Mouse (Mus musculus) hindbrain, embryonic 15.5 days (tissue): ENCODE data around the gene Slc25a25. TPM values are rescaled to one million over a fixed set of nuclear protein-coding genes. Genes with fewer than 3 reads are reported as not detected.
A peak's percentile ranks its signal among the peaks of the same experiment; 100 is the strongest.

Experiments
- ATAC-seq: fragments of 200-750 bp; cut with Nextera tagmentation; 2 replicates; pipeline ENCODE4 v1.8.0; 2017; ENCODE audit warnings: low read depth, moderate number of reproducible peaks, moderate TSS enrichment; ENCODE audit not compliant: low FRiP score
- H3K27ac ChIP-seq: fragments of 300-500 bp; sonication (generic); replicated peaks from 2 replicates; pipeline ENCODE4 v1.5.1; 2015; ENCODE audit warnings: mild to moderate bottlenecking, inconsistent platforms
- H3K27me3 ChIP-seq: fragments of 300-500 bp; sonication (generic); 2 replicates; pipeline ENCODE4 v1.6.1; 2015; ENCODE audit warnings: control low read depth, inconsistent platforms
- H3K36me3 ChIP-seq: fragments of 300-500 bp; sonication (generic); 2 replicates; pipeline ENCODE4 v1.6.1; 2015; ENCODE audit warnings: control low read depth, inconsistent platforms
- H3K4me1 ChIP-seq: fragments of 300-500 bp; sonication (generic); replicated peaks from 2 replicates; pipeline ENCODE4 v1.6.1; 2015; ENCODE audit warnings: control low read depth, inconsistent platforms
- H3K4me2 ChIP-seq: fragments of 300-500 bp; sonication (generic); 2 replicates; pipeline ENCODE4 v1.6.1; 2015; ENCODE audit warnings: moderate library complexity, mild to moderate bottlenecking, inconsistent platforms
- H3K4me3 ChIP-seq: fragments of 300-500 bp; sonication (generic); 2 replicates; pipeline ENCODE4 v1.5.1; 2015; ENCODE audit warnings: mild to moderate bottlenecking, inconsistent platforms
- H3K9ac ChIP-seq: fragments of 300-500 bp; sonication (generic); 2 replicates; pipeline ENCODE4 v1.6.1; 2015; ENCODE audit warnings: inconsistent platforms
- H3K9me3 ChIP-seq: fragments of 300-500 bp; sonication (generic); 2 replicates; pipeline ENCODE4 v1.6.1; 2016; ENCODE audit warnings: control low read depth, inconsistent platforms
- WGBS: fragments of 180-500 bp; shearing (Covaris S2); methylation state at CpG from one replicate; pipeline ENCODE4 v1.1.7; 2015; 5-methylcytosine and 5-hydroxymethylcytosine counted together
- polyA plus RNA-seq: library from polyadenylated mRNA; unstranded; fragments of >200 nt; fragmentation: Nextera tagmentation; extraction: Ambion mirVana; gene quantifications from 2 replicates; pipeline ENCODE4 v1.2.1, GENCODE M21; 2015

Slc25a25 gene
- polyA plus RNA-seq, 1 experiment from 2014 or later: 54.4 TPM

- peak; percentile 80 for ATAC-seq
- H3K27me3 ChIP-seq: no peaks in the 10 kb centered on the region
- WGBS: 3% methylated on average over 14 of the region's 14 CpGs
Measured at GRCm38 (mm10) chr2:32423481-32424331, 27.5 kb downstream of the Slc25a25 start.

DNA sequence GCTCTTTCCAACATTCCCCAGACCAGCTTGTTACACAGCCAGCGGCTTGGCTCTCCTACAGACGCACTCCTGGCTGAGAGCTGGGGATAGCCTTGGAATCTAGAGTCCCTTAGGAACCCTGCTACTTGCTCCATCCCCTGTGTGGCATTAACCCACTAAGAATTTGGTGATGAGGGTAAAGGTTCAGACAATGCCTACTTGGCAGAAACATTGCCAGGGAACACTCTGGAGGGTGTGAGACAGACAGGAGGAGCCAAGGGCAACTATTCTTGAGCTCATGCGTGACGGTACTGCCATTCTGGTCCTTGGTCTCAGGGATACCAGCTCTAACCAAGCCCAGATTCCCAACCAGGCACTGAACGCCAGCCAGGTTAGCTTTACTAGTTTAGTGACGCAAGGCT is 29.4 kb downstream of the Slc25a25 start:
- Histone ChIP-seq H3K4me1 (peaks cover 36% of the 10 kb centered on the region), H3K27ac (no peak overlapping the region), H3K4me3 (no peak overlapping the region), H3K36me3 (peaks cover 44% of the 10 kb centered on the region), H3K27me3 (no peaks in the 10 kb centered on the region), H3K4me2 (no peak overlapping the region), H3K9ac (no peak overlapping the region), H3K9me3 (no peaks in the 10 kb centered on the region)
- ATAC-seq: no peak
- WGBS: 92% methylated on average over 6 of the region's 6 CpGs

More at GRCm38 (mm10) chr2:32423481-32424331, 27.5 kb downstream of the Slc25a25 start:
- H3K4me1 ChIP-seq: peaks cover 53% of the 10 kb centered on the region
- H3K27ac ChIP-seq: peak overlapping the region; percentile 77
- peak overlapping the region; percentile 67 for H3K4me2 ChIP-seq
- peak overlapping the region; percentile 41 for H3K4me3 ChIP-seq
- peaks cover 26% of the 10 kb centered on the region for H3K36me3 ChIP-seq
- H3K9ac ChIP-seq: peak overlapping the region; percentile 40
- H3K9me3 ChIP-seq: no peaks in the 10 kb centered on the region

DNA sequence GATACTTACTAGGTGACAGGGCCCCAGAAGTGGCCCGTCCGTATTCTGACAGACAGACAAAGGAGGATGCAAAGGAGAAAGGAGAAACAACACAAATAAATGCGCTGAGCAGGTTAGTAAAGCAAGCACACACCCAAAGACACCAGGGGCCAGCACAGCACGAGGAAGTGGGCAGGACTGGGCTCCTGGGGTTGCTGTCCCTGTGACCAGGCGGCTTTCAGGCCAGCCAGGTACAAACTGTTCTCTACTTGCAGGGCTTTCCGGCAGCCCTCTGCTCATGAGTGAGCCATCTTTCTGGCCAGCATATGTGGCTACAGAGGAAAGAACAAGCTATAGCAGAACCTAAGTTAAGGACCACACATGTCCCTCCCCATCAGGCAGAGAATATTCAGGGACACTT is 30.6 kb downstream of the Slc25a25 start:
- no peaks in the 10 kb centered on the region for H3K9me3 ChIP-seq
- H3K27me3 ChIP-seq: no peaks in the 10 kb centered on the region
- no peak overlapping the region for H3K4me2 ChIP-seq
- H3K4me3 ChIP-seq: no peak overlapping the region
- no peak overlapping the region for H3K27ac ChIP-seq
- H3K9ac ChIP-seq: no peak overlapping the region
- H3K36me3 ChIP-seq: peaks cover 56% of the 10 kb centered on the region
- WGBS: 77% methylated on average over 6 of the region's 6 CpGs
- ATAC-seq: no peak
- peaks cover 33% of the 10 kb centered on the region for H3K4me1 ChIP-seq

DNA sequence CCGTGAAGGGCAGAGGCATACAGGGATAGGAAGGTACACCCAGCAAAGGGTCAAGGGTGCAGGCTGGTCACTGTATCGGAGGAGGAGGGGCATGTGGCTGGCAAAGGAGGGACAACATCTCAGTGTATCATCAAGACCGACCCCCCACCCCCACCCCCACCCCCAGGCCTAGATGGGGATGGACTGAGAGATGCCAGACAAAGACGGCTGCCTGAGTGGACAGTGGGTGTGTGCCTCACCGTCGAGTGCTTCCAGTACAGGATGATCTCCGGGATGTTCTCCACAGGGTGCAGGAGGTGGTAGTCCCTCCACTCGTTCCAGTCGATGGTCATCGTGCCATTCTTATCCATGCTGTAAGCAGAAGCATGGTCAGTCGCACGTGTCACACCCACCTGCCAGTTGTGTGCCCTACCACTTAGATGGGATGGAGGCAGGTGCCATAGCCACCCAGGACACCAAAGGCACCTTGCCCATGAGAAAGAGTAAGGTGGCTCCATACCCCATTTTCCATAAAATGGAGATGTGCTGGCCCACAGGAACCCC is 31.1 kb downstream of the Slc25a25 start:
- peaks cover 61% of the 10 kb centered on the region for H3K36me3 ChIP-seq
- no peak overlapping the region for H3K9ac ChIP-seq
- H3K4me1 ChIP-seq: peaks cover 31% of the 10 kb centered on the region
- H3K27ac ChIP-seq: no peak overlapping the region
- 89% methylated on average over 12 of the region's 12 CpGs for WGBS
- ATAC-seq: no peak
- H3K27me3 ChIP-seq: no peaks in the 10 kb centered on the region
- no peaks in the 10 kb centered on the region for H3K9me3 ChIP-seq
- no peak overlapping the region for H3K4me2 ChIP-seq
- H3K4me3 ChIP-seq: no peak overlapping the region

GRCm38 (mm10) chr2:32419359-32419758 is 31.9 kb downstream of the Slc25a25 start:
- WGBS: 89% methylated on average over 3 of the region's 3 CpGs
- no peak for ATAC-seq

DNA sequence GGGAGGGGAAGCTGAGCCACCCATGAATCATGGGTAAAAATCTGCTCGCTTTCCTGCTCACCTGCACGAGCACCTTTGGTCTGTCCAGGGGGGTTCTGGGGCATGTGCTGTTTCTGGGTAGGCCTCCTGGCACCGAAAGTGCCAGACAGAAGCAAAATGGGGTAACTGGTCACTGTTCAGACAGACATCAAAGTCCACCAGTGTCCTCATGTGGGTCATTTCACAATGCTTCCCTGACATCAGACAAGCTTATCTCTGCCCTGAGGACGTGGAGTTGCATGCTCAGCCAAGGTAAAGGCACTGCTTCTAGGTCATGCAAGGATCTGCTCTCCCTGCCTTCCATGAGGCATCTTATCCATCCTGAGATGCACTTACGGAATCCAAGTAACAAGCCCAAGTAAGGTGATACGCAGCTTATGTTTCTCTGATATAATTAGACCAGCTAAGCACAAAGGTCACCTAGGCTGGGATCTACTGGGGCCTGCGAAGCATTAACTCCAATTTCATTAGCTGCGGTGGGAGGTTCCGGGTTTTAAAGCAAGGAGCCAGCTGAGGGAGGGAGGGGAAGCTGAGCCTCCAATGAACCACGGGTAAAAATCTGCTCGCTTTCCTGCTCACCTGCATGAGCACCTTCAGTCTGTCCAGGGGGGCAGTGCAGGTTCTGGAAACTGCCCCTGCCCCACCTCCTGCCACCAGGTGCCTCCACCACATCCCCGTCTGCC is 32.7 kb downstream of the Slc25a25 start:
- ATAC-seq: no peak
- no peaks in the 10 kb centered on the region for H3K27me3 ChIP-seq
- no peak overlapping the region for H3K9ac ChIP-seq
- H3K27ac ChIP-seq: no peak overlapping the region
- no peak overlapping the region for H3K4me3 ChIP-seq
- H3K4me2 ChIP-seq: no peak overlapping the region
- H3K9me3 ChIP-seq: no peaks in the 10 kb centered on the region
- peaks cover 62% of the 10 kb centered on the region for H3K36me3 ChIP-seq
- peaks cover 16% of the 10 kb centered on the region for H3K4me1 ChIP-seq
- 93% methylated on average over 12 of the region's 12 CpGs for WGBS

More at GRCm38 (mm10) chr2:32419359-32419758, 31.9 kb downstream of the Slc25a25 start:
- Histone ChIP-seq H3K4me3 (no peak overlapping the region), H3K27ac (no peak overlapping the region), H3K9me3 (no peaks in the 10 kb centered on the region), H3K4me2 (no peak overlapping the region), H3K4me1 (peaks cover 24% of the 10 kb centered on the region), H3K36me3 (peaks cover 62% of the 10 kb centered on the region), H3K27me3 (no peaks in the 10 kb centered on the region), H3K9ac (no peak overlapping the region)

DNA sequence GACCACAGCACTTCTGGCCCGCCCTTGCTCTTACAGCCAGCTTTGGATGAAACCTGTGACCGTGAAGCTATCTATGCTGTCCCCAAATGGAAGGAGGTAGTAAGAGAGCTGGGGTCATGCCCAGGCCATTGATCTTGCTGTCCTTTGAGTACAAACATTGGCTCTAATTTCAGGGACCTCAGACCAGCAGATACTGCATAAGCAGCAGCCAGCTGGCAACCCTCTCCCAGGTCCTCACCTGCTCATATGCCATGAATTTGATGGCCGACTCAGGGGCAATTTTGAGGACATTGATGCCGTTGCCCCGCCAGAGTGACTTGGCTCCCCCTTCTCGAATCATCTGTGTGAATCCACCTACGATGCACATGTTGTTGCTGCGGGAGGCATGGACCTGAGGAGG is 33.8 kb downstream of the Slc25a25 start:
- Histone ChIP-seq H3K9ac (no peak overlapping the region), H3K27me3 (no peaks in the 10 kb centered on the region), H3K27ac (no peak overlapping the region), H3K4me3 (no peak overlapping the region), H3K36me3 (peaks cover 62% of the 10 kb centered on the region), H3K4me1 (peaks cover 5% of the 10 kb centered on the region), H3K9me3 (no peaks in the 10 kb centered on the region), H3K4me2 (no peak overlapping the region)
- no peak for ATAC-seq
- 94% methylated on average over 8 of the region's 8 CpGs for WGBS

- Histone ChIP-seq H3K4me1 (no peaks in the 10 kb centered on the region; the same call in 1 of the 2 replicates), H3K36me3 (peaks cover 62% of the 10 kb centered on the region), H3K27me3 (no peaks in the 10 kb centered on the region), H3K27ac (no peak overlapping the region), H3K9me3 (no peaks in the 10 kb centered on the region), H3K4me3 (no peak overlapping the region), H3K4me2 (no peak overlapping the region), H3K9ac (no peak overlapping the region)
- WGBS: 91% methylated on average over 2 of the region's 2 CpGs
- no peak for ATAC-seq
Measured at GRCm38 (mm10) chr2:32416556-32416955, 34.7 kb downstream of the Slc25a25 start.

GRCm38 (mm10) chr2:32415801-32416200 is 35.4 kb downstream of the Slc25a25 start:
- no peaks in the 10 kb centered on the region for H3K27me3 ChIP-seq
- 92% methylated on average over 12 of the region's 12 CpGs for WGBS
- H3K36me3 ChIP-seq: peaks cover 58% of the 10 kb centered on the region
- no peak overlapping the region for H3K27ac ChIP-seq
- no peaks in the 10 kb centered on the region for H3K9me3 ChIP-seq
- no peak overlapping the region for H3K4me3 ChIP-seq
- H3K9ac ChIP-seq: no peak overlapping the region
- ATAC-seq: no peak
- no peak overlapping the region for H3K4me2 ChIP-seq
- no peaks in the 10 kb centered on the region for H3K4me1 ChIP-seq

GRCm38 (mm10) chr2:32413936-32414335 is 37.3 kb downstream of the Slc25a25 start:
- peaks cover 39% of the 10 kb centered on the region for H3K36me3 ChIP-seq

DNA sequence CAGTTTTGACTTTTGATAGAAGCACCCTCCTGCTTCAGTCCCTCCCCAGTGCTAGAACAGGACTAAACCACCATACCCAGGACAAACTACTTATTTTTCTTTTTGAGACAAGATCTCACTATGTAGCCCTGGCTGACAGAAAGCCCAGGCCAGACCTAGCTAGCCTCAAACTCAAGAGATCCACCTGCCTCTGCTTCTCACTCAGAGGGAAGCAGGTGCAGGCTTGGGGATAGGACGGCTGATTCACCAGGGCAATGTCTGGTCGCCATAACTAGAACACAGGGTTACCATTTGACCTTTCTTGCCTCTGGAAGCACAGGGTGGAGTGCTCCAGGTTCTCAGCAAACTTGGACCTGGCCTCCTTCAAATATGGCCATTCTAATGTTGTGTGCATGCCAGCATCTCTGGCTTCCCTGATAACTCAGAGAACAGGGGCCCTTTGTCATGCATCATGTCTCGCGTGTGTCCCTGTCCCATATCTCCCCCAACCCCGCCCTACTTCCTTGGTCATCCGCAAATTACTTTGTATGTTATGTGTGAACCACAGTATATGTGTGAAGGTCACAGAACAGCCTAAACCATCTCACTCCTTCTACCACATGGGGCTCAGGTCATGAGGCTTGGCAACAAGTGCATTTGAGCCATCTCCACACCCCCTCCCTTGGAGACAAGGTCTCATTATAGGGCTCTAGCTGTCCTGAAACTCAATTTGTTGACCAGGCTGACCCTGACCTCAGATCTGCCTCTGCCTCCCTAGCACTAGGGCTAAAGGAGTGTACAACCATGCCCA is 38.3 kb downstream of the Slc25a25 start:
- H3K4me1 ChIP-seq: no peaks in the 10 kb centered on the region
- WGBS: 93% methylated on average over 6 of the region's 6 CpGs
- no peak for ATAC-seq
- no peak overlapping the region for H3K4me3 ChIP-seq
- no peak overlapping the region for H3K9ac ChIP-seq
- H3K36me3 ChIP-seq: peaks cover 29% of the 10 kb centered on the region
- H3K4me2 ChIP-seq: no peak overlapping the region
- H3K27me3 ChIP-seq: no peaks in the 10 kb centered on the region
- H3K9me3 ChIP-seq: no peaks in the 10 kb centered on the region
- no peak overlapping the region for H3K27ac ChIP-seq

More at GRCm38 (mm10) chr2:32413936-32414335, 37.3 kb downstream of the Slc25a25 start:
- no peak overlapping the region for H3K4me3 ChIP-seq
- H3K4me2 ChIP-seq: no peak overlapping the region
- H3K9ac ChIP-seq: no peak overlapping the region
- no peak overlapping the region for H3K27ac ChIP-seq
- H3K4me1 ChIP-seq: no peaks in the 10 kb centered on the region
- WGBS: 61% methylated on average over 5 of the region's 5 CpGs
- no peak for ATAC-seq
- H3K9me3 ChIP-seq: no peaks in the 10 kb centered on the region
- H3K27me3 ChIP-seq: no peaks in the 10 kb centered on the region
